7 mouse cellular contexts compared by ENCODE assay signal in the genomic region with DNA sequence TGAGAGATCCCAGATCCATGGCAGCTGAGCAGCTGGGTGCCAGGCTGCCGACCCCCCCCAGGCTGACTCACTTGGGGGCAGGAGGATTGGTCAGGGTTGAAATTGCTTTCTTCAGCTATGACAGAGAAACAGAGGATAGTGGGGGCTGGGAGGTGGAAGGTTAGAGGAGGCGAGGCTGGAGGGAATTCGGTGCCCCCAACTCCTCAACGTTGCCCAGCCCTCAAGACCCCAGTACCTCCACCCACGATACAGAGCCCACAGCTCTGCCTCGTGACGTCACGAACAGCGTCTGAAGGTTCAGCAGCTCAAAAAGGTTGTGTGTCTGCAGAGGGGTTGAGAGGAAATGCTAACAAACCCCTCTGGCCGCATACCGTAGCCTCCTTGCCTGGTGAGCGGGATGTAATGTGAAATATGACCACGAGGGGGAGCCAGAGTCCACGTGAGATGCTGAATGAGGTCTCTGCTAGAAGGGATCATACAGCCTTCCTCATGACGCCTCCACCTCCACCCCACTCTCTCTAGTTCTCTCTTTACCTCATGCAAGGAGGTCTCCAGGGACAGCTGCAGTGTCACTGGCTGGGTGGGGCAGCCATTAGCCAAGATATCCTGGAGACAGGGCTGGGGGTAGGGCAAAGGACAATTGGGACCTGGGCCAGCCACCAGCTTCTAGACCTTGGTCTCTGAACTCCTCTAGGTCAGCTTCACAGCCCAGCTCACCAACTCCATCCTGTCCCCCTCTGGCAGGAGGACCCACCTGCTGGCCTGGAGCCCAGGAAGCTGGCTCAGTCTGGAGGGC. TPM values are rescaled to one million over a fixed set of nuclear protein-coding genes. Genes with fewer than 3 reads are reported as not detected.
DNase-seq lines count a peak whose midpoint lies in the region; ATAC-seq and TF ChIP-seq lines count a peak whose summit lies in the region.

No protein-coding gene starts in this region.

- 14% methylated on average over 15 of the region's 15 CpGs for WGBS in embryonic facial prominence, embryonic 11.5 days
- 10% methylated on average over 15 of the region's 15 CpGs for WGBS in heart, adult 2 months
- 16% methylated on average over 15 of the region's 15 CpGs for WGBS in kidney, adult 2 months
- WGBS in limb, embryonic 11.5 days, result 15% methylated on average over 15 of the region's 15 CpGs
- WGBS in midbrain, embryonic 16.5 days, result 16% methylated on average over 15 of the region's 15 CpGs
- WGBS in spleen, adult 2 months, result 17% methylated on average over 15 of the region's 15 CpGs

- DNase-seq in adrenal gland, postnatal 10 days, result peak; percentile 93
- DNase-seq in embryonic facial prominence, embryonic 11.5 days (ENCODE audit: low spot score), result peak; percentile 90
- DNase-seq in heart, adult 2 months, result peak; percentile 82 to 91
- DNase-seq in kidney, adult 2 months, result peak; percentile 87
- DNase-seq in limb, embryonic 11.5 days (ENCODE audit: low spot score), result peak; percentile 95
- peak; percentile 73 to 77 for DNase-seq in spleen, adult 2 months (ENCODE audit: low read depth in 1 of 2, low spot score in 2 of 2)

- peak; percentile 100 for TF ChIP-seq CTCF in heart, adult 2 months (IDR thresholded peaks at IDR 0.05)
- TF ChIP-seq CTCF in kidney, adult 2 months (conservative IDR thresholded peaks at IDR 0.05; ENCODE audit: insufficient read depth, insufficient read length, low read depth, low read length), result peak; percentile 98
- TF ChIP-seq CTCF in spleen, adult 2 months (IDR thresholded peaks at IDR 0.05; ENCODE audit: extremely low read depth, insufficient read depth, insufficient read length, insufficient replicate concordance), result peak; percentile 91; the same call in 1 of the 2 replicates

- H3K27ac ChIP-seq in embryonic facial prominence, embryonic 11.5 days (replicated peaks; ENCODE audit: low read depth, low read length), result no peak overlapping the region
- H3K27ac ChIP-seq in heart, adult 2 months, result no peak overlapping the region
- H3K27ac ChIP-seq in kidney, adult 2 months (ENCODE audit: insufficient read depth, low read depth, low read length), result no peak overlapping the region
- H3K27ac ChIP-seq in limb, embryonic 11.5 days (replicated peaks; ENCODE audit: low read depth, low read length), result no peak overlapping the region
- H3K27ac ChIP-seq in midbrain, embryonic 16.5 days (ENCODE audit: low read length), result no peak overlapping the region
- H3K27ac ChIP-seq in spleen, adult 2 months (ENCODE audit: insufficient read depth, low read length), result no peak overlapping the region

- no peaks in the 10 kb centered on the region for H3K79me2 ChIP-seq in heart, adult 2 months (replicated peaks; ENCODE audit: control insufficient read depth, insufficient read depth, low read length)

- H3K36me3 ChIP-seq in embryonic facial prominence, embryonic 11.5 days (replicated peaks; ENCODE audit: control insufficient read depth, insufficient read depth, low read depth, low read length), result no peaks in the 10 kb centered on the region
- no peaks in the 10 kb centered on the region for H3K36me3 ChIP-seq in heart, adult 2 months (ENCODE audit: control insufficient read depth, insufficient read depth, low read length)
- H3K36me3 ChIP-seq in kidney, adult 2 months (ENCODE audit: control insufficient read depth, insufficient read depth, low read length), result no peaks in the 10 kb centered on the region
- H3K36me3 ChIP-seq in limb, embryonic 11.5 days (ENCODE audit: control insufficient read depth, insufficient read depth, low read length), result no peaks in the 10 kb centered on the region
- H3K36me3 ChIP-seq in midbrain, embryonic 16.5 days (ENCODE audit: control insufficient read depth, insufficient read depth, low read length), result no peaks in the 10 kb centered on the region
- no peaks in the 10 kb centered on the region for H3K36me3 ChIP-seq in spleen, adult 2 months (ENCODE audit: control insufficient read depth, insufficient read depth, low read length)

- peak; percentile 60; the same call in 1 of the 2 replicates for ATAC-seq in embryonic facial prominence, embryonic 11.5 days (replicated peaks; ENCODE audit: insufficient number of reproducible peaks, low FRiP score, low TSS enrichment, low read depth)
- ATAC-seq in limb, embryonic 11.5 days (ENCODE audit: insufficient number of reproducible peaks, low FRiP score, low TSS enrichment, low read depth), result peak; percentile 42
- peak; percentile 85 for ATAC-seq in midbrain, embryonic 16.5 days

- no peaks in the 10 kb centered on the region for H3K27me3 ChIP-seq in embryonic facial prominence, embryonic 11.5 days (ENCODE audit: control insufficient read depth, insufficient read depth, low read length)
- no peaks in the 10 kb centered on the region for H3K27me3 ChIP-seq in heart, adult 2 months (ENCODE audit: control insufficient read depth, insufficient read depth, low read length)
- no peaks in the 10 kb centered on the region for H3K27me3 ChIP-seq in kidney, adult 2 months (replicated peaks; ENCODE audit: control insufficient read depth, insufficient read depth, low read length)
- H3K27me3 ChIP-seq in limb, embryonic 11.5 days (ENCODE audit: control insufficient read depth, insufficient read depth, low read length), result no peaks in the 10 kb centered on the region
- no peaks in the 10 kb centered on the region; the same call in 1 of the 2 replicates for H3K27me3 ChIP-seq in midbrain, embryonic 16.5 days (ENCODE audit: control insufficient read depth, insufficient read depth, low read depth, low read length)
- H3K27me3 ChIP-seq in spleen, adult 2 months (ENCODE audit: control insufficient read depth, insufficient read depth, low read length), result no peaks in the 10 kb centered on the region

- peak overlapping the region; percentile 21; the same call in 1 of the 2 replicates for H3K4me2 ChIP-seq in embryonic facial prominence, embryonic 11.5 days (ENCODE audit: low read depth, low read length)
- peak overlapping the region; percentile 14 for H3K4me2 ChIP-seq in limb, embryonic 11.5 days (ENCODE audit: low read depth, severe bottlenecking)
- H3K4me2 ChIP-seq in midbrain, embryonic 16.5 days (ENCODE audit: low read length), result peak overlapping the region; percentile 52

- no peaks in the 10 kb centered on the region for H3K9me3 ChIP-seq in embryonic facial prominence, embryonic 11.5 days (replicated peaks; ENCODE audit: control insufficient read depth, low read length)
- no peaks in the 10 kb centered on the region for H3K9me3 ChIP-seq in limb, embryonic 11.5 days (ENCODE audit: control insufficient read depth, low read length)
- H3K9me3 ChIP-seq in midbrain, embryonic 16.5 days (replicated peaks; ENCODE audit: control insufficient read depth, low read length, poor library complexity, severe bottlenecking), result no peaks in the 10 kb centered on the region

- TF ChIP-seq POLR2A in heart, adult 2 months (IDR thresholded peaks at IDR 0.05; ENCODE audit: insufficient read depth, low read depth, low read length), result no peak
- no peak for TF ChIP-seq POLR2A in kidney, adult 2 months (IDR thresholded peaks at IDR 0.05; ENCODE audit: low read depth, low read length)
- TF ChIP-seq POLR2A in spleen, adult 2 months (IDR thresholded peaks at IDR 0.05; ENCODE audit: low read depth, low read length), result no peak

- H3K9ac ChIP-seq in embryonic facial prominence, embryonic 11.5 days (replicated peaks; ENCODE audit: low read length), result no peak overlapping the region; the same call in 1 of the 2 replicates
- H3K9ac ChIP-seq in heart, adult 2 months (ENCODE audit: low read depth, low read length), result no peak overlapping the region
- no peak overlapping the region for H3K9ac ChIP-seq in limb, embryonic 11.5 days (ENCODE audit: low read length)
- peak overlapping the region; percentile 55 for H3K9ac ChIP-seq in midbrain, embryonic 16.5 days (ENCODE audit: low read depth, low read length)

- intact Hi-C loops in heart, adult 2 months (cut with DNase I), result loop anchor here (1.0 to 2.0 kb wide), 3 partner anchors 26 to 171 kb away; no protein-coding TSS in a partner anchor

- TF ChIP-seq EP300 in heart, adult 2 months (IDR thresholded peaks at IDR 0.05; ENCODE audit: insufficient read depth, low read depth, low read length), result peak; percentile 97

- H3K4me3 ChIP-seq in embryonic facial prominence, embryonic 11.5 days (ENCODE audit: low read depth, low read length), result no peak overlapping the region
- H3K4me3 ChIP-seq in heart, adult 2 months, result no peak overlapping the region
- H3K4me3 ChIP-seq in kidney, adult 2 months (ENCODE audit: insufficient read depth, low read depth, low read length), result no peak overlapping the region
- no peak overlapping the region for H3K4me3 ChIP-seq in limb, embryonic 11.5 days (ENCODE audit: low read depth, low read length)
- H3K4me3 ChIP-seq in midbrain, embryonic 16.5 days (ENCODE audit: low read depth, low read length), result peak overlapping the region; percentile 20
- H3K4me3 ChIP-seq in spleen, adult 2 months (ENCODE audit: extremely low read depth, insufficient read depth, insufficient read length), result no peak overlapping the region

- no peaks in the 10 kb centered on the region; the same call in 1 of the 2 replicates for H3K4me1 ChIP-seq in embryonic facial prominence, embryonic 11.5 days (ENCODE audit: control insufficient read depth, insufficient read depth, low read length)
- H3K4me1 ChIP-seq in heart, adult 2 months (ENCODE audit: control insufficient read depth, insufficient read depth, low read length), result peaks cover 2% of the 10 kb centered on the region; the same call in 1 of the 2 replicates
- H3K4me1 ChIP-seq in kidney, adult 2 months (ENCODE audit: control insufficient read depth, insufficient read depth, low read length), result peaks cover 10% of the 10 kb centered on the region; the same call in 1 of the 2 replicates
- no peaks in the 10 kb centered on the region for H3K4me1 ChIP-seq in limb, embryonic 11.5 days (ENCODE audit: control insufficient read depth, insufficient read depth, low read length)
- no peaks in the 10 kb centered on the region; the same call in 1 of the 2 replicates for H3K4me1 ChIP-seq in midbrain, embryonic 16.5 days (ENCODE audit: control insufficient read depth, insufficient read depth, low read length)
- H3K4me1 ChIP-seq in spleen, adult 2 months (ENCODE audit: control insufficient read depth, insufficient read depth, insufficient read length), result peaks cover 3% of the 10 kb centered on the region; the same call in 1 of the 2 replicates

RNA-seq across cellular contexts. Expression of a gene that starts 6.2 kb away (rescaled TPM):
- not detected for total RNA-seq in adrenal gland, postnatal 10 days (2021)
- polyA plus RNA-seq in embryonic facial prominence, embryonic 11.5 days (2014; fragmentation: Nextera tagmentation; extraction: Ambion mirVana), result 0.27 and 0.45 TPM in 2 replicates
- total RNA-seq in heart, adult 2 months (2021), result not detected
- polyA plus RNA-seq in heart, adult 2 months (2012; rRNA removed), result 0.04 TPM in 1 of 2 replicates, not detected in the other
- 99.3 and 105 TPM in 2 replicates for polyA plus RNA-seq in kidney, adult 2 months (2012; rRNA removed)
- 0.21 and 0.33 TPM in 2 replicates for polyA plus RNA-seq in limb, embryonic 11.5 days (2014; fragmentation: Nextera tagmentation; extraction: Ambion mirVana)
- polyA plus RNA-seq in midbrain, embryonic 16.5 days (2015; fragmentation: Nextera tagmentation; extraction: Ambion mirVana), result 0.19 TPM in 1 of 2 replicates, not detected in the other
- 0.32 TPM in 1 of 2 replicates, not detected in the other for polyA plus RNA-seq in spleen, adult 2 months (2012; rRNA removed)

RNA-seq across cellular contexts. Expression of a gene that starts 11.1 kb away (rescaled TPM):
- total RNA-seq in adrenal gland, postnatal 10 days (2021), result not detected
- not detected in 2 replicates for polyA plus RNA-seq in embryonic facial prominence, embryonic 11.5 days (2014; fragmentation: Nextera tagmentation; extraction: Ambion mirVana)
- under 1 TPM; 0.43 to 0.57 TPM for total RNA-seq in heart, adult 2 months (2021)
- polyA plus RNA-seq in heart, adult 2 months (2012; rRNA removed), result 2.1 and 4.6 TPM in 2 replicates
- polyA plus RNA-seq in kidney, adult 2 months (2012; rRNA removed), result 286 and 318 TPM in 2 replicates
- polyA plus RNA-seq in limb, embryonic 11.5 days (2014; fragmentation: Nextera tagmentation; extraction: Ambion mirVana), result not detected in 2 replicates
- polyA plus RNA-seq in midbrain, embryonic 16.5 days (2015; fragmentation: Nextera tagmentation; extraction: Ambion mirVana), result not detected in 2 replicates
- 0.07 TPM in 1 of 2 replicates, not detected in the other for polyA plus RNA-seq in spleen, adult 2 months (2012; rRNA removed)

RNA-seq across cellular contexts. Expression of a gene that starts 15.9 kb away (rescaled TPM):
- 10 to 100 TPM in 1 of 2 experiments, 1 to 10 TPM in 1; 9.0 to 31.7 TPM for total RNA-seq in adrenal gland, postnatal 10 days (2021)
- 0.10 and 0.45 TPM in 2 replicates for polyA plus RNA-seq in embryonic facial prominence, embryonic 11.5 days (2014; fragmentation: Nextera tagmentation; extraction: Ambion mirVana)
- 1,000 to 10,000 TPM; 1,066 to 1,498 TPM for total RNA-seq in heart, adult 2 months (2021)
- polyA plus RNA-seq in heart, adult 2 months (2012; rRNA removed), result 973 and 1,028 TPM in 2 replicates
- 2.9 and 9.5 TPM in 2 replicates for polyA plus RNA-seq in kidney, adult 2 months (2012; rRNA removed)
- 0.34 and 0.41 TPM in 2 replicates for polyA plus RNA-seq in limb, embryonic 11.5 days (2014; fragmentation: Nextera tagmentation; extraction: Ambion mirVana)
- not detected in 2 replicates for polyA plus RNA-seq in midbrain, embryonic 16.5 days (2015; fragmentation: Nextera tagmentation; extraction: Ambion mirVana)
- 2.4 and 2.5 TPM in 2 replicates for polyA plus RNA-seq in spleen, adult 2 months (2012; rRNA removed)

RNA-seq across cellular contexts. Expression of a gene that starts 31.2 kb away (rescaled TPM):
- total RNA-seq in adrenal gland, postnatal 10 days (2021), result not detected
- polyA plus RNA-seq in embryonic facial prominence, embryonic 11.5 days (2014; fragmentation: Nextera tagmentation; extraction: Ambion mirVana), result not detected in 2 replicates
- 1 to 10 TPM; 1.6 to 2.2 TPM for total RNA-seq in heart, adult 2 months (2021)
- polyA plus RNA-seq in heart, adult 2 months (2012; rRNA removed), result 0.94 and 2.4 TPM in 2 replicates
- 0.11 and 0.14 TPM in 2 replicates for polyA plus RNA-seq in kidney, adult 2 months (2012; rRNA removed)
- not detected in 2 replicates for polyA plus RNA-seq in limb, embryonic 11.5 days (2014; fragmentation: Nextera tagmentation; extraction: Ambion mirVana)
- polyA plus RNA-seq in midbrain, embryonic 16.5 days (2015; fragmentation: Nextera tagmentation; extraction: Ambion mirVana), result 0.62 TPM in 1 of 2 replicates, not detected in the other
- not detected in 2 replicates for polyA plus RNA-seq in spleen, adult 2 months (2012; rRNA removed)

RNA-seq across cellular contexts. Expression of a gene that starts 36.7 kb away (rescaled TPM):
- 10 to 100 TPM; 15.4 to 25.8 TPM for total RNA-seq in adrenal gland, postnatal 10 days (2021)
- 0.76 and 1.3 TPM in 2 replicates for polyA plus RNA-seq in embryonic facial prominence, embryonic 11.5 days (2014; fragmentation: Nextera tagmentation; extraction: Ambion mirVana)
- 1 to 10 TPM; 2.0 to 2.2 TPM for total RNA-seq in heart, adult 2 months (2021)
- polyA plus RNA-seq in heart, adult 2 months (2012; rRNA removed), result 0.29 and 2.9 TPM in 2 replicates
- polyA plus RNA-seq in kidney, adult 2 months (2012; rRNA removed), result 1.8 and 2.0 TPM in 2 replicates
- 0.34 and 0.57 TPM in 2 replicates for polyA plus RNA-seq in limb, embryonic 11.5 days (2014; fragmentation: Nextera tagmentation; extraction: Ambion mirVana)
- 39.5 and 50.1 TPM in 2 replicates for polyA plus RNA-seq in midbrain, embryonic 16.5 days (2015; fragmentation: Nextera tagmentation; extraction: Ambion mirVana)
- polyA plus RNA-seq in spleen, adult 2 months (2012; rRNA removed), result 0.22 and 0.34 TPM in 2 replicates

Comparison
In these comparisons a context has a peak if more than half of its experiments do, and no peak if none do; other contexts are left out.
1. RNA of a gene that starts 6.2 kb away (polyA plus RNA-seq): 99.3 to 105 TPM in kidney, adult 2 months; 0.32 TPM in spleen, adult 2 months, 0.27 to 0.45 TPM in embryonic facial prominence, embryonic 11.5 days, 0.21 to 0.33 TPM in limb, embryonic 11.5 days, 0.19 TPM in midbrain, embryonic 16.5 days and 0.04 TPM in heart, adult 2 months; every median in the first group is over 10 times any median in the second.
2. RNA of a gene that starts 11.1 kb away (polyA plus RNA-seq): 286 to 318 TPM in kidney, adult 2 months; 2.1 to 4.6 TPM in heart, adult 2 months, 0.07 TPM in spleen, adult 2 months, not detected in embryonic facial prominence, embryonic 11.5 days, not detected in limb, embryonic 11.5 days and not detected in midbrain, embryonic 16.5 days; every median in the first group is over 10 times any median in the second.
3. RNA of a gene that starts 15.9 kb away (polyA plus RNA-seq): 973 to 1,028 TPM in heart, adult 2 months; 2.9 to 9.5 TPM in kidney, adult 2 months, 2.4 to 2.5 TPM in spleen, adult 2 months, 0.10 to 0.45 TPM in embryonic facial prominence, embryonic 11.5 days, 0.34 to 0.41 TPM in limb, embryonic 11.5 days and not detected in midbrain, embryonic 16.5 days; every median in the first group is over 10 times any median in the second.
4. Peak in every context shown above with its lines, with median percentiles within 50 percentile points of each other: DNase-seq, ATAC-seq, H3K4me2 ChIP-seq and CTCF ChIP-seq.